Mouse (Mus musculus): ENCODE measurements around the gene Gm11563. TPM values are rescaled to one million over a fixed set of nuclear protein-coding genes. Genes with fewer than 3 reads are reported as not detected.
"Not testable (repeated sequence)": the region's sequence is repeated elsewhere in the genome, so short reads cannot be mapped to it uniquely, and the experiment has no call there.

Gm11563 gene
- polyA plus RNA-seq (2012; rRNA removed) (not detected in 2 replicates), polyA plus RNA-seq (2014; fragmentation: Nextera tagmentation; extraction: Ambion mirVana) (not detected in 2 replicates)

DNA sequence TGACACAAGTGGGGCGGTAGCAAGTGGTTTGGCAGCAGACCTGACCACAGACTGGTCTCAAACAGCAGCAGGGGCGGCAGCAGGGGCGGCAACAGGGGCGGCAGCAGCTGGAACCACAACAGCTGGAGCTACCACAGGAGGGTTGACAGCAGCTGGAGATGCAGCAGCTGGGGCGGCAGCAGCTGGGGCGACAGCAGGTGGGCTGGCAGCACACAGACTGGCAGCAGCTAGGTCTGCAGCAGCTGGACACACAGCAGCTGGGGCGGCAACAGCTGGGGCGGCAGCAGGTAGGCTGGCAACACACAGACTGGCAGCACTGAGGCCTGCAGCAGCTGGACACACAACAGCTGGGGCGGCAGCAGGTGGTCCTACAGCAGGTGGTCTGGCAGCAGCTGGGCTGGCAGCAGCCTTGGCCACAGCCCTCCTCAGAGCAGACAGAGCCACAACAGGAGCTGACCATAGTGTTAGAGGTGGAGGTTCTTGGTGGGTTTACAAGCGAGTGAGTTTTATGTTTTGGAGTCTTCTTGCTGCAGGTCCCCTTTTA lies at the start of gene Gm11563:
Gm11563 (minus strand) TSS at position 494 of the 544 bp plus-strand sequence.
- not testable (repeated sequence) for H3K4me2 ChIP-seq (ENCODE audit: low read depth); ATAC-seq (ENCODE audit: insufficient read depth); H3K9ac ChIP-seq (replicated peaks); H3K9me3 ChIP-seq (ENCODE audit: control insufficient read depth, low read length); H3K36me3 ChIP-seq (replicated peaks; ENCODE audit: control insufficient read depth, insufficient read depth, low read depth); H3K4me3 ChIP-seq (ENCODE audit: insufficient read depth in 1 of 2, low read depth in 2 of 2, low read length in 2 of 2); H3K27ac ChIP-seq; H3K27me3 ChIP-seq (ENCODE audit: control insufficient read depth, insufficient read depth, low read length); H3K4me1 ChIP-seq (replicated peaks; ENCODE audit: control insufficient read depth in 2 of 2, insufficient read depth in 2 of 2, low read length in 1 of 2); DNase-seq (ENCODE audit: low read depth in 3 of 3, low spot score in 3 of 3)
- 46% methylated on average over 10 of the region's 10 CpGs for WGBS (ENCODE audit: insufficient replicate concordance)

DNA sequence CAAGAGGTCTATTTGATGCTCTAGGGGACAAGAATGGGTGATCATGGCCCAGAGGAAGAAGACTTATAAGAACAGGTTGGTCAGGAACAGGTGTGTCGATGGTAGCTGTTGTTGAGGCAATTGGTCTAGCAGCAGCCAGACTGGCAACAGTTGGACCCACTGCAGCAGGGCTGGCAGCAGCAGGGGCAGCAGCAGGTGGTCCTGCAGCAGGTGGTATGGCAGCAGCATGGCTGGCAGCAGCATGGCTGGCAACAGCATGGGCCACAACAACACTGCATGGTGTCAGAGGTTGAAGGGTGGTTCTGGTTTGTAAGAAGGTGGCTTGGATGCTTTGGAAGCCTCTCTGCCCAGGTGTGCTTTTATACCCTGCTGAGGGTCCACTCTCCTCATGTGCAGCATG lies 31.7 kb upstream of the Gm11563 start, which contains the start of gene Gm14190:
Gm14190 (minus strand) TSS at position 278 of the 400 bp plus-strand sequence.
- Histone ChIP-seq H3K4me1 (replicated peaks; ENCODE audit: control insufficient read depth in 2 of 2, insufficient read depth in 2 of 2, low read length in 1 of 2) (no peaks in the 10 kb centered on the region), H3K36me3 (replicated peaks; ENCODE audit: control insufficient read depth, insufficient read depth, low read depth) (no peaks in the 10 kb centered on the region), H3K4me3 (ENCODE audit: insufficient read depth in 1 of 2, low read depth in 2 of 2, low read length in 2 of 2) (no peak within 1 kb of the TSS), H3K4me2 (ENCODE audit: low read depth) (no peak within 1 kb of the TSS), H3K9me3 (ENCODE audit: control insufficient read depth, low read length) (no peaks in the 10 kb centered on the region), H3K27ac (no peak within 1 kb of the TSS), H3K27me3 (ENCODE audit: control insufficient read depth, insufficient read depth, low read length) (no peaks in the 10 kb centered on the region), H3K9ac (replicated peaks) (no peak within 1 kb of the TSS)
- DNase-seq (ENCODE audit: low read depth in 3 of 3, low spot score in 3 of 3) (no peak), ATAC-seq (ENCODE audit: insufficient read depth) (no peak)
- TF ChIP-seq EP300 (IDR thresholded peaks at IDR 0.05; ENCODE audit: low read depth) (no peak), CTCF (IDR thresholded peaks at IDR 0.05; ENCODE audit: low read depth) (no peak)
- 43% methylated on average over 1 of the region's 1 CpGs for WGBS (ENCODE audit: insufficient replicate concordance)

DNA sequence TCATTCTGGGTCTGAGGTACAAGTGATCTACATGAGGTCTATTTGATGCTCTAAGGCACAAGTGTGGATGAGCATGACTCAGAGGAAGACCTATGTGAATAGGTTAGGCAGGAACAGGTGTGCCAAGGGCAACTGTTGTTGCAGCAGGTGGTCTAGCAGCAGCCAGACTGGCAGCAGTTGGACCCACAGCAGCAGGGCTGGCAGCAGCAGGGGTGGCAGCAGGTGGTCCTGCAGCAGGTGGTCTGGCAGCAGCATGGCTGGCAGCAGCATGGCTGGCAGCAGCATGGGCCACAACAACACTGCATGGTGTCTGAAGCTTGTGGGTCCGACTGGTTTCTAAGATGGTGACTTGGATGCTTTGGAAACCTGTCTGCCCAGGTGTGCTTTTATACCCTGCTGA lies 26.5 kb upstream of the Gm11563 start:
- not testable (repeated sequence) for H3K36me3 ChIP-seq (replicated peaks; ENCODE audit: control insufficient read depth, insufficient read depth, low read depth); H3K9ac ChIP-seq (replicated peaks); H3K27me3 ChIP-seq (ENCODE audit: control insufficient read depth, insufficient read depth, low read length); H3K27ac ChIP-seq; H3K4me2 ChIP-seq (ENCODE audit: low read depth); H3K4me1 ChIP-seq (replicated peaks; ENCODE audit: control insufficient read depth in 2 of 2, insufficient read depth in 2 of 2, low read length in 1 of 2); H3K4me3 ChIP-seq (ENCODE audit: insufficient read depth in 1 of 2, low read depth in 2 of 2, low read length in 2 of 2); H3K9me3 ChIP-seq (ENCODE audit: control insufficient read depth, low read length); DNase-seq (ENCODE audit: low read depth in 3 of 3, low spot score in 3 of 3); ATAC-seq (ENCODE audit: insufficient read depth)
- 34% methylated on average over 1 of the region's 1 CpGs for WGBS (ENCODE audit: insufficient replicate concordance)

DNA sequence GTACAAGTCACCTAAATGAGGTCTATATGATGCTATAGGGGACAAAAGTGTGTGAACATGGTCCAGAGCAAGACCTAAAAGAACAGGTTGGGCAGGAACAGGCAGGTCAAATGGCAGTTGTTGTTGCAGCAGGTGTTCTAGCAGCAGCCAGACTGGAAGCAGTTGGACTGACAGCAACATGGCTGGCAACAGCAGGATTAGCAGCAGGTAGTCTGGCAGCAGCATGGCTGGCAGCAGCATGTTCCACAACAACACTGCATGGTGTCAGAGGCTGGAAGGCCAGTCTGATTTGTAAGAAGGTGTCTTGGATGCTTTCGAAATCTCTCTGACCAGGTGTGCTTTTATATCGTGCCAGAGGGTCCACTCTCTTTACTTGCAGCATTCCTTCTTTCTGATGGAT lies 24.7 kb upstream of the Gm11563 start:
- ATAC-seq (ENCODE audit: insufficient read depth) (no peak), DNase-seq (ENCODE audit: low read depth in 3 of 3, low spot score in 3 of 3) (no peak)
- no peaks in the 10 kb centered on the region for H3K4me1 ChIP-seq (replicated peaks; ENCODE audit: control insufficient read depth in 2 of 2, insufficient read depth in 2 of 2, low read length in 1 of 2)
- no peak overlapping the region for H3K4me3 ChIP-seq (ENCODE audit: insufficient read depth in 1 of 2, low read depth in 2 of 2, low read length in 2 of 2)
- H3K27me3 ChIP-seq (ENCODE audit: control insufficient read depth, insufficient read depth, low read length) = no peaks in the 10 kb centered on the region
- H3K9ac ChIP-seq (replicated peaks) = no peak overlapping the region
- H3K9me3 ChIP-seq (ENCODE audit: control insufficient read depth, low read length) = no peaks in the 10 kb centered on the region
- WGBS (ENCODE audit: insufficient replicate concordance) = 66% methylated on average over 2 of the region's 2 CpGs
- H3K36me3 ChIP-seq (replicated peaks; ENCODE audit: control insufficient read depth, insufficient read depth, low read depth) = no peaks in the 10 kb centered on the region
- H3K4me2 ChIP-seq (ENCODE audit: low read depth) = no peak overlapping the region
- no peak for TF ChIP-seq CTCF (IDR thresholded peaks at IDR 0.05; ENCODE audit: low read depth)
- TF ChIP-seq EP300 (IDR thresholded peaks at IDR 0.05; ENCODE audit: low read depth) = no peak
- no peak overlapping the region for H3K27ac ChIP-seq

DNA sequence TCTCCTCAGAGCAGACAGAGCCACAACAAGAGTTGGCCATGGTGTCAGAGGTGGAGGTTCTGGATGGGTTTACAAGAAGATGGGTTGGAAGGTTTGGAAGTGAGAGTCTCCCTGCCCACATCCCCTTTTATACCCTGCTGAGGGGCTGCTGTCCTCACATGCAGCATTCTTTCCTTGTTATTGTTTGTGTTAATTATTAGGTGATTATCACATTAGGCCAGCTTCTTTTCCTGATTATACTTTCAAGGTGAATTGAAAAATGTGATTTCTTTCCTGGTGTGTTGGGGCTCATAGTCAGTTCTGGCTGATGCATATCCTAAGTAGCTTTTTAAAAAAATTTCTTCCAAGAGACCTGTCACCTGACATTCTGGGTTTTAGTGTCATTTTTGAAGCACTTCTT lies 7.1 kb upstream of the Gm11563 start, which contains the start of gene Krtap4-6:
Krtap4-6 (minus strand) TSS at position 101 of the 400 bp plus-strand sequence.
- Histone ChIP-seq H3K9ac (replicated peaks) (no peak within 1 kb of the TSS), H3K27me3 (ENCODE audit: control insufficient read depth, insufficient read depth, low read length) (no peaks in the 10 kb centered on the region), H3K4me2 (ENCODE audit: low read depth) (no peak within 1 kb of the TSS), H3K36me3 (replicated peaks; ENCODE audit: control insufficient read depth, insufficient read depth, low read depth) (no peaks in the 10 kb centered on the region), H3K27ac (no peak within 1 kb of the TSS), H3K4me1 (replicated peaks; ENCODE audit: control insufficient read depth in 2 of 2, insufficient read depth in 2 of 2, low read length in 1 of 2) (no peaks in the 10 kb centered on the region), H3K4me3 (ENCODE audit: insufficient read depth in 1 of 2, low read depth in 2 of 2, low read length in 2 of 2) (no peak within 1 kb of the TSS), H3K9me3 (ENCODE audit: control insufficient read depth, low read length) (no peaks in the 10 kb centered on the region)
- ATAC-seq (ENCODE audit: insufficient read depth) (no peak), DNase-seq (ENCODE audit: low read depth in 3 of 3, low spot score in 3 of 3) (no peak)
- TF ChIP-seq EP300 (IDR thresholded peaks at IDR 0.05; ENCODE audit: low read depth) = no peak
- TF ChIP-seq CTCF (IDR thresholded peaks at IDR 0.05; ENCODE audit: low read depth) = no peak
